9 mouse cellular contexts compared by ENCODE assay signal in genomic region chr15:98952063-98952455, GRCm38 (mm10). TPM values are rescaled to one million over a fixed set of nuclear protein-coding genes. Genes with fewer than 3 reads are reported as not detected.
DNase-seq lines count a peak whose midpoint lies in the region; ATAC-seq and TF ChIP-seq lines count a peak whose summit lies in the region.
"Had no signal": no experiment of that assay in that cellular context is flagged by ENCODE, and none has a peak within 500 bp of the region (broad histone marks: within the 10 kb centered on the region; RNA-seq: fewer than 3 reads in every experiment).

No protein-coding gene starts in this region.

- ATAC-seq in intestine, embryonic 14.5 days (replicated peaks; ENCODE audit: low FRiP score, low TSS enrichment, low read depth) = no peak
- ATAC-seq in neural tube, embryonic 12.5 days (ENCODE audit: low FRiP score, low read depth) = no peak

- intact Hi-C loops in left cerebral cortex, postnatal 10 days (cut with DNase I) = loop anchor here (2.0 kb wide), 2 partner anchors 17 to 33 kb away; partner anchors contain the start of gene Tuba1b

- H3K4me3 ChIP-seq in layer of hippocampus, adult 2 months = peak overlapping the region; percentile 83
- H3K4me3 ChIP-seq in intestine, embryonic 14.5 days (ENCODE audit: low read depth, low read length) = peak overlapping the region; percentile 92
- peak overlapping the region; percentile 91 for H3K4me3 ChIP-seq in neural tube, embryonic 12.5 days

- DNase-seq in layer of hippocampus, adult 2 months (ENCODE audit: low spot score in 2 of 2) = no peak
- DNase-seq in layer of hippocampus, postnatal 36 days = no peak
- peak; percentile 42 for DNase-seq in embryo, embryonic 10.5 days (ENCODE audit: low spot score)
- no peak for DNase-seq in intestine, embryonic 14.5 days (ENCODE audit: low spot score)
- DNase-seq in ovary, postnatal 14 days (ENCODE audit: low spot score) = no peak
- DNase-seq in right cerebral cortex, postnatal 14 days = no peak
- DNase-seq in left cerebral cortex, postnatal 10 days (ENCODE audit: extremely low spot score in 1 of 2, low spot score in 2 of 2) = no peak

- H3K27ac ChIP-seq in layer of hippocampus, adult 2 months = peak overlapping the region; percentile 99
- peak overlapping the region; percentile 98; the same call in 1 of the 2 replicates for H3K27ac ChIP-seq in intestine, embryonic 14.5 days (ENCODE audit: low read depth)
- H3K27ac ChIP-seq in neural tube, embryonic 12.5 days = peak overlapping the region; percentile 84

- peak overlapping the region; percentile 95 for H3K9ac ChIP-seq in intestine, embryonic 14.5 days (ENCODE audit: low read length)
- peak overlapping the region; percentile 100 for H3K9ac ChIP-seq in neural tube, embryonic 12.5 days

- H3K4me2 ChIP-seq in intestine, embryonic 14.5 days (ENCODE audit: low read length) = peak overlapping the region; percentile 70
- peak overlapping the region; percentile 60 for H3K4me2 ChIP-seq in neural tube, embryonic 12.5 days (replicated peaks)

- WGBS in intestine, embryonic 14.5 days = 21% methylated on average over 5 of the region's 5 CpGs
- 13% methylated on average over 5 of the region's 5 CpGs for WGBS in neural tube, embryonic 12.5 days

- peaks cover 9% of the 10 kb centered on the region; the same call in 1 of the 2 replicates for H3K36me3 ChIP-seq in intestine, embryonic 14.5 days (ENCODE audit: control insufficient read depth, insufficient read depth, low read length)
- H3K36me3 ChIP-seq in neural tube, embryonic 12.5 days = peaks cover 13% of the 10 kb centered on the region

- peaks cover 13% of the 10 kb centered on the region; the same call in 1 of the 2 replicates for H3K4me1 ChIP-seq in intestine, embryonic 14.5 days (replicated peaks; ENCODE audit: control insufficient read depth, insufficient read depth, low read length)
- H3K4me1 ChIP-seq in neural tube, embryonic 12.5 days = peaks cover 10% of the 10 kb centered on the region

- no peaks in the 10 kb centered on the region for H3K27me3 ChIP-seq in intestine, embryonic 14.5 days (replicated peaks; ENCODE audit: control insufficient read depth, insufficient read depth, low read length)
- H3K27me3 ChIP-seq in neural tube, embryonic 12.5 days (replicated peaks) = no peaks in the 10 kb centered on the region

- TF ChIP-seq CTCF in layer of hippocampus, adult 2 months (conservative IDR thresholded peaks at IDR 0.05) = no peak

- H3K9me3 ChIP-seq in intestine, embryonic 14.5 days (ENCODE audit: control insufficient read depth, low read length) = no peaks in the 10 kb centered on the region
- no peaks in the 10 kb centered on the region for H3K9me3 ChIP-seq in neural tube, embryonic 12.5 days

RNA-seq across cellular contexts. Expression of gene Gm49450, which starts 1.3 kb away (rescaled TPM):
- total RNA-seq in layer of hippocampus, adult 2 months (2021) = not detected
- not detected for total RNA-seq in layer of hippocampus, postnatal 36 days (2021)
- not detected in 2 replicates for polyA plus RNA-seq in intestine, embryonic 14.5 days (2014; fragmentation: Nextera tagmentation; extraction: Ambion mirVana)
- not detected in 2 replicates for polyA plus RNA-seq in neural tube, embryonic 12.5 days (2016; fragmentation: Nextera tagmentation; extraction: Ambion mirVana)
- total RNA-seq in left cerebral cortex, postnatal 10 days (2021) = not detected
- total RNA-seq: left cerebral cortex, adult 8-10 months had no signal

RNA-seq across cellular contexts. Expression of gene Tuba1a, which starts 1.4 kb away (rescaled TPM):
- total RNA-seq in layer of hippocampus, adult 2 months (2021) = 100 to 1,000 TPM; 768 to 781 TPM
- total RNA-seq in layer of hippocampus, postnatal 36 days (2021) = 100 to 1,000 TPM; 868 to 949 TPM
- polyA plus RNA-seq in intestine, embryonic 14.5 days (2014; fragmentation: Nextera tagmentation; extraction: Ambion mirVana) = 1,282 and 1,437 TPM in 2 replicates
- 10,701 and 10,796 TPM in 2 replicates for polyA plus RNA-seq in neural tube, embryonic 12.5 days (2016; fragmentation: Nextera tagmentation; extraction: Ambion mirVana)
- 1,000 to 10,000 TPM; 4,375 to 4,691 TPM for total RNA-seq in left cerebral cortex, postnatal 10 days (2021)

RNA-seq across cellular contexts. Expression of gene Tuba1b, which starts 17.7 kb away (rescaled TPM):
- total RNA-seq in layer of hippocampus, adult 2 months (2021) = 100 to 1,000 TPM; 466 to 491 TPM
- total RNA-seq in layer of hippocampus, postnatal 36 days (2021) = 100 to 1,000 TPM; 469 to 520 TPM
- polyA plus RNA-seq in intestine, embryonic 14.5 days (2014; fragmentation: Nextera tagmentation; extraction: Ambion mirVana) = 1,667 and 1,776 TPM in 2 replicates
- 1,299 and 1,329 TPM in 2 replicates for polyA plus RNA-seq in neural tube, embryonic 12.5 days (2016; fragmentation: Nextera tagmentation; extraction: Ambion mirVana)
- 1,000 to 10,000 TPM in 1 of 2 experiments, 100 to 1,000 TPM in 1; 986 to 1,032 TPM for total RNA-seq in left cerebral cortex, postnatal 10 days (2021)

RNA-seq across cellular contexts. Expression of gene Lmbr1l, which starts 34.0 kb away (rescaled TPM):
- 10 to 100 TPM; 17.0 to 20.6 TPM for total RNA-seq in layer of hippocampus, adult 2 months (2021)
- 10 to 100 TPM; 16.4 to 22.6 TPM for total RNA-seq in layer of hippocampus, postnatal 36 days (2021)
- polyA plus RNA-seq in intestine, embryonic 14.5 days (2014; fragmentation: Nextera tagmentation; extraction: Ambion mirVana) = 4.1 and 5.5 TPM in 2 replicates
- 35.9 and 40.0 TPM in 2 replicates for polyA plus RNA-seq in neural tube, embryonic 12.5 days (2016; fragmentation: Nextera tagmentation; extraction: Ambion mirVana)
- total RNA-seq in left cerebral cortex, postnatal 10 days (2021) = 10 to 100 TPM; 15.4 to 21.6 TPM

RNA-seq across cellular contexts. Expression of gene Dhh, which starts 53.7 kb away (rescaled TPM):
- total RNA-seq in layer of hippocampus, adult 2 months (2021) = under 1 TPM; 0.10 to 0.12 TPM
- under 1 TPM; 0.12 to 0.15 TPM for total RNA-seq in layer of hippocampus, postnatal 36 days (2021)
- polyA plus RNA-seq in intestine, embryonic 14.5 days (2014; fragmentation: Nextera tagmentation; extraction: Ambion mirVana) = 0.62 and 1.0 TPM in 2 replicates
- polyA plus RNA-seq in neural tube, embryonic 12.5 days (2016; fragmentation: Nextera tagmentation; extraction: Ambion mirVana) = 1.6 and 1.9 TPM in 2 replicates
- under 1 TPM; 0.16 to 0.47 TPM for total RNA-seq in left cerebral cortex, postnatal 10 days (2021)

Comparison
In these comparisons a context has a peak if more than half of its experiments do, and no peak if none do; other contexts are left out.
1. RNA of gene Tuba1a, which starts 1.4 kb away (total RNA-seq): 4,375 to 4,691 TPM in left cerebral cortex, postnatal 10 days; 868 to 949 TPM in layer of hippocampus, postnatal 36 days and 768 to 781 TPM in layer of hippocampus, adult 2 months; every median in the first group is over 4 times any median in the second.
2. Peak in every context shown above with its lines, with median percentiles within 50 percentile points of each other: H3K27ac ChIP-seq and H3K4me3 ChIP-seq.